Mouse (Mus musculus): ENCODE measurements around the gene Trim61. TPM values are rescaled to one million over a fixed set of nuclear protein-coding genes. Genes with fewer than 3 reads are reported as not detected.
"Not testable (repeated sequence)": the region's sequence is repeated elsewhere in the genome, so short reads cannot be mapped to it uniquely, and the experiment has no call there.

The Trim61 gene
- total RNA-seq, 2 experiments from 2014 or later = not detected

DNA sequence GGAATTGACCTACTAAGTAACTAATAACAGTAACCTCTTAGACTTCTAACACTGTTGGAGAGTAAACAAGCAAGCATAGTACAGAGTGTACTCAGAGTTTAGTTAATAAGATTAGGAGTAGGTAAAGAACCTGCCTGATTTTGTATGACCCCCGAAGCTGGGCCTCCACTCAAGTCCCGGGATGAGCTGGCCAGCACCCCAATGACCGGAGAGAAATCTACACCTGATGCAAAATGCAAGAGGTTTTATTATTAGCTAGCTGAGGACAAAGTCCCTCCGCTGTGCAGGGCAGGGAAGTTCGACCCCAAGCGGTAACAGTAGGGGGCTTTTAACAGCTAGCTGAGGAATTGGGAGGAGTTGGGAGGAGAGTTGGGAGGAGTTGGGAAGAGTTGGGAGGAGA lies 10.7 kb downstream of the Trim61 start:
- not testable (repeated sequence) for ATAC-seq (replicated peaks; ENCODE audit: low FRiP score, low TSS enrichment, poor library complexity, severe bottlenecking)

DNA sequence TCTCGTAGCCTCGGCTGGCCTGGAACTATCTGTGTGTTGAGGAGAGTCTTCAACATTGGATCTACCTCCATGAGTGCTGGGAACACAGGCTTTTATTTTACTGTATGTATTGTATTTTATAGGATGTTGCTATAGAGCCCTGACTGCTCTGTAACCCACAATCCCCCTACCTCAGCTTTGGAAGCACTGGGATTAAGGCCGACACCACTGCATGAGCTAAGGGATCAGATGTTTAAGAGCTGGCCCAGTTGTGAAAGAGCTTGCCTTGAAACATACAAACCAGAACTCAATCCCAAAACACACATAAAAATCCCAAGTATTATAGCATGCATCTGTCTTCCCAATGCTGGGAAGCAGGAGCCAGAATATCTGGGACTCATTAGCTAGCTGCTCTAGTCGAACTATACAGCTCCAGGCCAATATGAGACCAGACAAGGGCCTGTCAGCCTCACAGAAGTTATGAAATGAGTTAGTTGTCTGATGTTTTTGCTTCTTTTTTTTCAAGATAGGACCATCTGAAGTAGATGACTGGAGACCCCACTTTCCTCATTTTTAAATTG lies 19.4 kb downstream of the Trim61 start:
- ATAC-seq (replicated peaks; ENCODE audit: low FRiP score, low TSS enrichment, poor library complexity, severe bottlenecking) = no peak

DNA sequence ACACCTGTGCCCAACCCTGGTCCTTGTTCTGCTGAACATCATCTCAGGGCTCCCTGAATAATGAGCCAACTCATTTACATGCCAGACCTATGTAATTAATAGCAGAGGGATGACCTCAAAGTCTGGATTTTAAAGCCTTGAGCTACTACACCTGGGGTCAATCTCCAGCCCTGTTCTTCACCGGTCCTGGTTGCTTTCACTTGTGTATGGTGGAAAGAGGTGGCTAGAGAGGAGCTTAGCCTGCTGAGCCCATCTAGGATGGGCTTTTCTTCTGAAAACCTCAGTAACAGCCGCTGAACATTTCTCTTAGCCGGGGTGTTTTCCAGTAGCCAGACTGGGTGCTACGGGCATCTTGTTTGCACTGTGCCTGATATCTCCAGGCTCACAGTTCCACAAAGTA lies 30.6 kb downstream of the Trim61 start, which contains the start of gene Trim75:
Gene Trim75, minus strand, starts transcription at position 101 of the 400 bp plus-strand sequence.
- ATAC-seq (replicated peaks; ENCODE audit: low FRiP score, low TSS enrichment, poor library complexity, severe bottlenecking) = no peak

DNA sequence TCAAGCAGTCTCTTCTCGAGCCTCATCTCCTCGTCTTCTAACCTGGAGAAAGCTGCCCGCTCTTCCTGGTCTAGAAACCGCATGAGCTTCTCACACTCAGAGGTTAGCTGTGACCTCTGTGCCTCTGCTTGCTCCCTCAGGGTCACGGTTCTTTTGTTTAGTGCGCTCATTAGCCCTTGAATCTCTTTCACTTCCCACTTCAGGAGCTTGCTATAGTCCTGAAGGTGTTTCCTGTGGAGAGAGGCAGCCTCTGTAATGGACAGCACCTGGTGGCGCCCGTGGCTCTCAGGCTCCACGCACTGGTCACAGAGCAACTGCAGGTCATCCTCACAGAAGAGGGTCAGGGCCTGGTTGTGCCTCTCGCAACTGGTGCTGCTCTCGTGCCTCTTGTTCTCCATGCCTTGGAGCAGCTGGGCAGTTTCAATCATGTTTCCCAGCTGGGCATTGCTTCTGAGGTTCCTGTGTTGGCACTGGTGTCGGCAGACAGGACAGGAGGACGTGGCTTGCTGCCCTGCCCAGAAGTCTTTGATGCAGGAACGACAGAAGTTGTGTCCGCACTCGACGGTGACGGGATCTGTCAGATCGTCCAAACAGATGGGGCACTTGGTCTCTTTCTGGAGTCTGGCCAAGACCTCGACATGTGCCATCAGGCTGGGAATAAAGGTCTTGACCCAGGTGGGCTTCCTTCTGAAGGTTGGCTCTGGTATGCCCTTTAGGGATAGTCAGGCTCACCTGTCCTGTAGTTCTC lies 35.0 kb downstream of the Trim61 start:
- no peak for ATAC-seq (replicated peaks; ENCODE audit: low FRiP score, low TSS enrichment, poor library complexity, severe bottlenecking)

Other genes starting within 250 kb of the Trim61 start
- 5.5 and 6.1 TPM in 2 replicates for gene Klhl2, start 168.5 kb downstream of the Trim61 start, total RNA-seq (2014; fragmentation: Nextera tagmentation)
- gene Klhl2, start 168.5 kb downstream of the Trim61 start, total RNA-seq (2017) = 5.3 and 12.6 TPM in 2 replicates
- 16.4 and 30.1 TPM in 2 replicates for gene Tmem192, start 71.3 kb downstream of the Trim61 start, total RNA-seq (2014; fragmentation: Nextera tagmentation)
- gene Tmem192, start 71.3 kb downstream of the Trim61 start, total RNA-seq (2017) = 8.0 and 14.0 TPM in 2 replicates
- gene Trim75, start 30.7 kb downstream of the Trim61 start, total RNA-seq (2014; fragmentation: Nextera tagmentation) = not detected in 2 replicates
- not detected in 2 replicates for gene Trim75, start 30.7 kb downstream of the Trim61 start, total RNA-seq (2017)
- not detected in 2 replicates for gene Trim60, start 61 bp upstream of the Trim61 start, total RNA-seq (2014; fragmentation: Nextera tagmentation)
- not detected in 2 replicates for gene Trim60, start 61 bp upstream of the Trim61 start, total RNA-seq (2017)
- not detected in 2 replicates for gene Apela, start 18.8 kb upstream of the Trim61 start, total RNA-seq (2014; fragmentation: Nextera tagmentation)
- not detected in 2 replicates for gene Apela, start 18.8 kb upstream of the Trim61 start, total RNA-seq (2017)
- gene Gm10663, start 56.5 kb upstream of the Trim61 start, total RNA-seq (2014; fragmentation: Nextera tagmentation) = not detected in 2 replicates
- gene Gm10663, start 56.5 kb upstream of the Trim61 start, total RNA-seq (2017) = not detected in 2 replicates
- gene BC030870, start 111.0 kb upstream of the Trim61 start, total RNA-seq (2014; fragmentation: Nextera tagmentation) = not detected in 2 replicates
- not detected in 2 replicates for gene BC030870, start 111.0 kb upstream of the Trim61 start, total RNA-seq (2017)